Mouse (Mus musculus) bone marrow macrophage, adult 2 months (primary cell): ENCODE measurements at regions not wholly inside any gene's neighbourhood (a gene's known extent, or its start where the extent isn't known, plus 50 kb on each side); places are given as distances from the start of the nearest gene placed in this dataset.

Source experiments
- CTCF ChIP-seq: IDR thresholded peaks from 2 replicates; pipeline ENCODE4 v1.5.1; 2012; ENCODE audit warnings: low read depth, mild to moderate bottlenecking, low read length, moderate library complexity
- POLR2A ChIP-seq: IDR thresholded peaks from 2 replicates; pipeline ENCODE4 v1.6.1; 2012; ENCODE audit warnings: mild to moderate bottlenecking, low read depth, low read length, borderline replicate concordance

DNA sequence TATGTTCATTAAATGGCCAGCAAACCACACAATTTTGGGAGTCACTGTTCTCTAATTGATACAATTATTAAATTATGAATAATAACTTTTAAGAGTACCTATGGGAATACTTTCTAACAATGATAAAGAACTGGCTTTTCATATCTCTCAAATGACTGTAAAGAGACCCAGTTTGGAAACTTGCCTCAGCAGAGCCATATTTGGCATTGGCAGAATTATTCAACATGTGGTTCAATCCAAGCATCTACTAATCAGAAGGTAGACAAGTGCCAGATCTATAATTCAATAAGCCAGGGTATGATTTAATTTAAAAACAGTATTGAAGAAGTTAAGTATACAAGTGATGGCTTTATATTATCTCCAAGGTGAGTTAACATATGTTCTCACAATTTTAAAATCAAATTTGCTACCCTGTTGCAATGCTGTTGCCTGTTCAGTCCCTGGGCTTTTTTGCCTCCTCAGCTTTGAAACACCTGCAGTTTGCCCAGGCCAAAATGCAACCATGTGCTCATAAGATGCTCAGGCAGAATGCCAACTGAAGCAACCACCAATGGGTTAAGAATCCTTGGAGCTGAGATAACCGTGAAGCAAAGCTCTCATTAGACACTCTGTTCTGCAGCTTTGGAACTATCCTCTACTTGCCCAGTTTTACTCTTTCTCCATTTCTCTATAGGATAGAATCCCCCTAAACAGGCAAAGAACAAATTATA, 897.2 kb downstream of the Ets1 start:
- TF ChIP-seq CTCF, result no peak
- TF ChIP-seq POLR2A, result no peak
